Mouse (Mus musculus): ENCODE measurements around the gene Ccnb1ip1. TPM values are rescaled to one million over a fixed set of nuclear protein-coding genes. Genes with fewer than 3 reads are reported as not detected.

The Ccnb1ip1 gene
- polyA plus RNA-seq, 1 experiment from 2014 or later: not detected

DNA sequence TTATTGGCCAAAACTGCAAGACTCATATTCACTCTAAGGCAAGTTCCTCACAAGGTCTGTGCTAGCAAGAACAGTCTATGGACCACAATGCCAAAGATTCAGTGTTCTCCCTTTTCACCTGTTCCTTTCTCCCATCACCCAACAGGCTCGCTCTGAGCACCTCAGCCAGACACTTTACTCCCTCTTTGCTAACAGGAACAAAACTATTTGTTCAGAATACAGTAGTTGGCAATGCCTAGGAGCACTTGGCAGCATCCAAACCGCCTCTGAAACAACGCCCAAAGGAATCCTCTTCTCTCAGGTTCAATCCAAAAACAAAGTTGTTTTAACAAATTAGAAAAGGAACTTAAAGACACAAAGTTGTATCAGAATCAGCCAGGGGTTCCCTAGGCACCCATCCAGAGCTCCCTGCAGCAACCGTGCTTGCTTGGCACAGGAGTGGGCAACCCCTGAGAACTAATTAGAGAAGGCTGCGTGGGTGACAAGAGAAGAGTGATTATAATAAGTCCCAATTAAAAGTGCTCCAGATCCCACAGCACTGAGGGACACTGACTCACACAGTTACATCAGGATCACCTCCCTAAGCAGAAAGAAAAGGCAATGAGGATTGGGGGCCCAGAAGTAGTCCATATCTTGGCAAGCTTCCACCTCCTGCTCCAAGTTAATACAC lies 49.0 kb downstream of the Ccnb1ip1 start:
- DNase-seq (ENCODE audit: low spot score): peak; percentile 12
- WGBS: 76% methylated on average over 5 of the region's 5 CpGs
- H3K27me3 ChIP-seq (replicated peaks; ENCODE audit: control insufficient read depth, insufficient read depth, low read length): no peaks in the 10 kb centered on the region

GRCm38 (mm10) chr14:50744994-50745393 lies 62.5 kb downstream of the Ccnb1ip1 start, which contains the start of gene Olfr749:
Gene Olfr749, minus strand, starts transcription at chr14:50745094.
- H3K27me3 ChIP-seq (replicated peaks; ENCODE audit: control insufficient read depth, insufficient read depth, low read length): no peaks in the 10 kb centered on the region
- H3K27ac ChIP-seq (replicated peaks; ENCODE audit: low read depth, low read length): no peak within 1 kb of the TSS
- ATAC-seq (ENCODE audit: low read depth) (no peak), DNase-seq (ENCODE audit: low spot score) (no peak)
- no peaks in the 10 kb centered on the region for H3K4me1 ChIP-seq (ENCODE audit: control insufficient read depth, insufficient read depth, low read length)
- H3K4me3 ChIP-seq (ENCODE audit: low read depth, low read length): no peak within 1 kb of the TSS
- no peak within 1 kb of the TSS for H3K9ac ChIP-seq (ENCODE audit: low read depth, low read length)
- no peak within 1 kb of the TSS for H3K4me2 ChIP-seq (ENCODE audit: low read depth, low read length)
- no peaks in the 10 kb centered on the region for H3K36me3 ChIP-seq (ENCODE audit: control insufficient read depth, insufficient read depth, low read length)
- no peaks in the 10 kb centered on the region for H3K9me3 ChIP-seq (ENCODE audit: control insufficient read depth, low read length)

More for the DNA sequence above, 49.0 kb downstream of the Ccnb1ip1 start:
- Histone ChIP-seq H3K4me3 (ENCODE audit: low read depth, low read length) (no peak overlapping the region), H3K27ac (replicated peaks; ENCODE audit: low read depth, low read length) (no peak overlapping the region), H3K36me3 (ENCODE audit: control insufficient read depth, insufficient read depth, low read length) (0 out of 2 replicates have a peak, but pooled peaks cover 6% of the 10 kb centered on the region), H3K9me3 (ENCODE audit: control insufficient read depth, low read length) (no peaks in the 10 kb centered on the region), H3K4me1 (ENCODE audit: control insufficient read depth, insufficient read depth, low read length) (no peaks in the 10 kb centered on the region), H3K9ac (ENCODE audit: low read depth, low read length) (no peak overlapping the region), H3K4me2 (ENCODE audit: low read depth, low read length) (no peak overlapping the region)
- ATAC-seq (ENCODE audit: low read depth): peak; percentile 79; the same call in 1 of the 2 replicates

DNA sequence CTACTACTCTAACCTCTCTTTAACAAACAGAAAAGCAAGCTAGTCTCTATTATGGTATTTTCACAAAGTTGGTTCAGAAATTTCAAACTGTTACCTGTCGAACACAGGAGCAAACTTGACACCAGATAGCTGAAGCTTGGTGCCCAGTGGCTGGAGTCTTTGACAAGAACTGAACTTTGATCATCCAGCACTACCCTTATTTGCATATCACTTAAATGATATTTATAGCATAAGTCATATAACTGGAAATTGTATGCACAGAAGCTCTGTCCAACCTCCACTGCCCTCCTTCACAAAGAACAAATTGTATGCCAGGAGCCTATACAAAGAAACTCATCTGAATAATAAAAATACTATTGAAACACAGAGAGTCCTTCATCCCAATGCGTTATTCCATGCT lies 65.9 kb downstream of the Ccnb1ip1 start:
- no peak for ATAC-seq (ENCODE audit: low read depth)
- H3K4me2 ChIP-seq (ENCODE audit: low read depth, low read length): no peak overlapping the region
- no peak overlapping the region for H3K4me3 ChIP-seq (ENCODE audit: low read depth, low read length)
- no peak for DNase-seq (ENCODE audit: low spot score)
- 72% methylated on average over 2 of the region's 2 CpGs for WGBS
- H3K27ac ChIP-seq (replicated peaks; ENCODE audit: low read depth, low read length): no peak overlapping the region
- no peaks in the 10 kb centered on the region for H3K9me3 ChIP-seq (ENCODE audit: control insufficient read depth, low read length)
- H3K36me3 ChIP-seq (ENCODE audit: control insufficient read depth, insufficient read depth, low read length): no peaks in the 10 kb centered on the region
- no peak overlapping the region for H3K9ac ChIP-seq (ENCODE audit: low read depth, low read length)
- H3K4me1 ChIP-seq (ENCODE audit: control insufficient read depth, insufficient read depth, low read length): no peaks in the 10 kb centered on the region
- H3K27me3 ChIP-seq (replicated peaks; ENCODE audit: control insufficient read depth, insufficient read depth, low read length): no peaks in the 10 kb centered on the region

GRCm38 (mm10) chr14:50740334-50740733 lies 67.2 kb downstream of the Ccnb1ip1 start:
- no peak overlapping the region for H3K27ac ChIP-seq (replicated peaks; ENCODE audit: low read depth, low read length)
- 62% methylated on average over 2 of the region's 2 CpGs for WGBS
- no peak overlapping the region for H3K4me2 ChIP-seq (ENCODE audit: low read depth, low read length)
- no peaks in the 10 kb centered on the region for H3K4me1 ChIP-seq (ENCODE audit: control insufficient read depth, insufficient read depth, low read length)
- no peaks in the 10 kb centered on the region for H3K27me3 ChIP-seq (replicated peaks; ENCODE audit: control insufficient read depth, insufficient read depth, low read length)
- no peaks in the 10 kb centered on the region for H3K36me3 ChIP-seq (ENCODE audit: control insufficient read depth, insufficient read depth, low read length)
- H3K9ac ChIP-seq (ENCODE audit: low read depth, low read length): no peak overlapping the region
- no peak overlapping the region for H3K4me3 ChIP-seq (ENCODE audit: low read depth, low read length)
- H3K9me3 ChIP-seq (ENCODE audit: control insufficient read depth, low read length): no peaks in the 10 kb centered on the region
- DNase-seq (ENCODE audit: low spot score) (no peak), ATAC-seq (ENCODE audit: low read depth) (no peak)

Other genes with a start within 250 kb of the Ccnb1ip1 start
- gene Olfr744, start 192.9 kb downstream of the Ccnb1ip1 start, polyA plus RNA-seq (2014; fragmentation: Nextera tagmentation; extraction: Ambion mirVana): 0.13 TPM in 1 of 2 replicates, not detected in the other
- 0.39 and 0.58 TPM in 2 replicates for gene Olfr745, start 168.3 kb downstream of the Ccnb1ip1 start, polyA plus RNA-seq (2014; fragmentation: Nextera tagmentation; extraction: Ambion mirVana)
- not detected in 2 replicates for gene Olfr746, start 160.6 kb downstream of the Ccnb1ip1 start, polyA plus RNA-seq (2014; fragmentation: Nextera tagmentation; extraction: Ambion mirVana)
- not detected in 2 replicates for gene Olfr747, start 114.5 kb downstream of the Ccnb1ip1 start, polyA plus RNA-seq (2014; fragmentation: Nextera tagmentation; extraction: Ambion mirVana)
- 0.10 and 0.31 TPM in 2 replicates for gene Olfr748, start 100.4 kb downstream of the Ccnb1ip1 start, polyA plus RNA-seq (2014; fragmentation: Nextera tagmentation; extraction: Ambion mirVana)
- not detected in 2 replicates for gene Olfr749, start 62.6 kb downstream of the Ccnb1ip1 start, polyA plus RNA-seq (2014; fragmentation: Nextera tagmentation; extraction: Ambion mirVana)
- gene Ttc5, start 22.2 kb downstream of the Ccnb1ip1 start, polyA plus RNA-seq (2014; fragmentation: Nextera tagmentation; extraction: Ambion mirVana): 57.7 and 68.7 TPM in 2 replicates
- 53.3 and 57.2 TPM in 2 replicates for gene Parp2, start 109 bp upstream of the Ccnb1ip1 start, polyA plus RNA-seq (2014; fragmentation: Nextera tagmentation; extraction: Ambion mirVana)
- gene Tep1, start 62.8 kb upstream of the Ccnb1ip1 start, polyA plus RNA-seq (2014; fragmentation: Nextera tagmentation; extraction: Ambion mirVana): 8.4 and 10.3 TPM in 2 replicates
- gene Klhl33, start 89.8 kb upstream of the Ccnb1ip1 start, polyA plus RNA-seq (2014; fragmentation: Nextera tagmentation; extraction: Ambion mirVana): 0.21 and 0.28 TPM in 2 replicates
- 138 and 153 TPM in 2 replicates for gene Osgep, start 117.2 kb upstream of the Ccnb1ip1 start, polyA plus RNA-seq (2014; fragmentation: Nextera tagmentation; extraction: Ambion mirVana)
- 177 and 204 TPM in 2 replicates for gene Apex1, start 117.2 kb upstream of the Ccnb1ip1 start, polyA plus RNA-seq (2014; fragmentation: Nextera tagmentation; extraction: Ambion mirVana)
- 42.0 and 54.8 TPM in 2 replicates for gene Pip4p1, start 123.1 kb upstream of the Ccnb1ip1 start, polyA plus RNA-seq (2014; fragmentation: Nextera tagmentation; extraction: Ambion mirVana)
- 51.5 and 51.7 TPM in 2 replicates for gene Pnp, start 123.3 kb upstream of the Ccnb1ip1 start, polyA plus RNA-seq (2014; fragmentation: Nextera tagmentation; extraction: Ambion mirVana)
- gene Gm49342, start 136.8 kb upstream of the Ccnb1ip1 start, polyA plus RNA-seq (2014; fragmentation: Nextera tagmentation; extraction: Ambion mirVana): not detected in 2 replicates
- 0.45 and 0.73 TPM in 2 replicates for gene Pnp2, start 148.3 kb upstream of the Ccnb1ip1 start, polyA plus RNA-seq (2014; fragmentation: Nextera tagmentation; extraction: Ambion mirVana)
- gene Rnase10, start 200.0 kb upstream of the Ccnb1ip1 start, polyA plus RNA-seq (2014; fragmentation: Nextera tagmentation; extraction: Ambion mirVana): 0.29 and 0.48 TPM in 2 replicates
- gene Rnase9, start 234.1 kb upstream of the Ccnb1ip1 start, polyA plus RNA-seq (2014; fragmentation: Nextera tagmentation; extraction: Ambion mirVana): not detected in 2 replicates
- not detected in 2 replicates for gene Rnase11, start 242.4 kb upstream of the Ccnb1ip1 start, polyA plus RNA-seq (2014; fragmentation: Nextera tagmentation; extraction: Ambion mirVana)
- gene Rnase12, start 249.9 kb upstream of the Ccnb1ip1 start, polyA plus RNA-seq (2014; fragmentation: Nextera tagmentation; extraction: Ambion mirVana): 0.49 TPM in 1 of 2 replicates, not detected in the other